Mouse (Mus musculus) forebrain, embryonic 15.5 days (tissue): ENCODE measurements around the gene Tap2. TPM values are rescaled to one million over a fixed set of nuclear protein-coding genes. Genes with fewer than 3 reads are reported as not detected.

Experiments
- ATAC-seq: fragments of 200-750 bp; cut with Nextera tagmentation; replicated peaks from 2 replicates; pipeline ENCODE4 v1.8.0; 2017; ENCODE audit warnings: mild to moderate bottlenecking, moderate TSS enrichment, moderate library complexity
- H3K27ac ChIP-seq: fragments of 300-500 bp; sonication (generic); replicated peaks from 2 replicates; pipeline ENCODE4 v1.5.1; 2015; ENCODE audit warnings: mild to moderate bottlenecking, inconsistent platforms
- H3K27me3 ChIP-seq: fragments of 300-500 bp; sonication (generic); 2 replicates; pipeline ENCODE4 v1.6.1; 2015; ENCODE audit warnings: inconsistent platforms
- H3K36me3 ChIP-seq: fragments of 300-500 bp; sonication (generic); 2 replicates; pipeline ENCODE4 v1.6.1; 2015; ENCODE audit warnings: mild to moderate bottlenecking, inconsistent platforms
- H3K4me1 ChIP-seq: fragments of 300-500 bp; sonication (generic); 2 replicates; pipeline ENCODE4 v1.6.1; 2015; ENCODE audit warnings: inconsistent platforms
- H3K4me2 ChIP-seq: fragments of 300-500 bp; sonication (generic); replicated peaks from 2 replicates; pipeline ENCODE4 v1.6.1; 2015; ENCODE audit warnings: mild to moderate bottlenecking, inconsistent platforms
- H3K4me3 ChIP-seq: fragments of 300-500 bp; sonication (generic); 2 replicates; pipeline ENCODE4 v1.5.1; 2015; ENCODE audit warnings: mild to moderate bottlenecking, inconsistent platforms
- H3K9ac ChIP-seq: fragments of 300-500 bp; sonication (generic); replicated peaks from 2 replicates; pipeline ENCODE4 v1.6.1; 2015; ENCODE audit warnings: mild to moderate bottlenecking, inconsistent platforms
- H3K9me3 ChIP-seq: fragments of 300-500 bp; sonication (generic); 2 replicates; pipeline ENCODE4 v1.6.1; 2016; ENCODE audit warnings: inconsistent platforms
- WGBS: fragments of 180-500 bp; shearing (Covaris S2); methylation state at CpG from one replicate; pipeline ENCODE4 v1.1.7; 2015; ENCODE audit warnings: mixed read lengths; 5-methylcytosine and 5-hydroxymethylcytosine counted together
- polyA plus RNA-seq: library from polyadenylated mRNA; unstranded; fragments of >200 nt; fragmentation: Nextera tagmentation; extraction: Ambion mirVana; gene quantifications from 2 replicates; pipeline ENCODE4 v1.2.1, GENCODE M21; 2015

The Tap2 gene
- polyA plus RNA-seq, 1 experiment from 2014 or later = 1.7 TPM

GRCm38 (mm10) chr17:34205746-34206176 is 2.4 kb downstream of the Tap2 start:
- WGBS = 11% methylated on average over 9 of the region's 9 CpGs
- ATAC-seq = no peak
- no peaks in the 10 kb centered on the region for H3K9me3 ChIP-seq
- H3K4me2 ChIP-seq = no peak overlapping the region
- no peak overlapping the region for H3K4me3 ChIP-seq
- no peak overlapping the region for H3K27ac ChIP-seq
- H3K36me3 ChIP-seq = no peaks in the 10 kb centered on the region
- H3K9ac ChIP-seq = no peak overlapping the region
- peaks cover 11% of the 10 kb centered on the region; the same call in 1 of the 2 replicates for H3K4me1 ChIP-seq
- H3K27me3 ChIP-seq = peaks cover 27% of the 10 kb centered on the region

DNA sequence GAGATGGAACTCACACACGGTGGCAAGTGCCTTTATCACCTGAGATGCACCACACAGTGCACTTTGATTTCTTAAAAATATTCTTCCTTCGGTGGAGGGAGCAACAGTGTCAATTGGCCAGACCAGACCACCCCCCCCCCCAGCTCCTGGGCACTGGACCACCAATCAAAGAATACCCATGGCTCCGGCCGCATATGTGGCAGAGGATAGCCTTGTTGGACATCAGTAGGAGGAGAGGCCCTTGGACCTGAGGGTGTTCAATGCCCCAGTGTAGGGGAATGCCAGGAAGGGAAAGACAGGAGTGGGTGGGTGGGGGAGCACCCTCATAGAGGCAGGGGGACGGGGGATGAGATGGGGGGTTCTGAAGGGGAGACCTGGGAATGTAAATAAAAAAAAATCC is 3.4 kb downstream of the Tap2 start:
- Histone ChIP-seq H3K4me2 (no peak overlapping the region), H3K4me3 (no peak overlapping the region), H3K27me3 (peaks cover 35% of the 10 kb centered on the region), H3K27ac (no peak overlapping the region), H3K9ac (no peak overlapping the region), H3K4me1 (peaks cover 11% of the 10 kb centered on the region; the same call in 1 of the 2 replicates), H3K9me3 (no peaks in the 10 kb centered on the region), H3K36me3 (no peaks in the 10 kb centered on the region)
- 84% methylated on average over 5 of the region's 5 CpGs for WGBS
- ATAC-seq = no peak

GRCm38 (mm10) chr17:34207456-34207855 is 4.1 kb downstream of the Tap2 start:
- H3K4me1 ChIP-seq = peaks cover 11% of the 10 kb centered on the region; the same call in 1 of the 2 replicates
- H3K36me3 ChIP-seq = no peaks in the 10 kb centered on the region
- H3K9me3 ChIP-seq = no peaks in the 10 kb centered on the region
- 71% methylated on average over 3 of the region's 3 CpGs for WGBS
- H3K4me3 ChIP-seq = no peak overlapping the region
- peaks cover 41% of the 10 kb centered on the region for H3K27me3 ChIP-seq
- H3K4me2 ChIP-seq = no peak overlapping the region
- no peak overlapping the region for H3K9ac ChIP-seq
- no peak for ATAC-seq
- no peak overlapping the region for H3K27ac ChIP-seq

DNA sequence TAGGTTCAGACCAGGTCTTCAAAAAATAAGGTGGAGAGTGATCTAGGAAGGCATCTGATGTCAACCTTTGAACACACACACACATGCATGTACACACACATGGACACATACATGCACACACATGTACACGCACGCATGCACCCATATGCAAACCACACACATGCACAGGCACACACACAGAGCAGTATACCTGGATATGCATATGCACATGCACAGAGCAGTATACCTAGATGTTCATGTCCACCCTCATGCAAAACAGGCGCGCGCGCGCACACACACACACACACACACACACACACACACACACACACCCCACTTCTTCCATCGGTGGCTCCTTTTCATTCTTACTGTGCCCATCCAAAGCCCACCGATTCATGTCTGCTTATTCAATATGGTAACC is 4.5 kb downstream of the Tap2 start:
- Histone ChIP-seq H3K9me3 (no peaks in the 10 kb centered on the region), H3K4me2 (no peak overlapping the region), H3K36me3 (no peaks in the 10 kb centered on the region), H3K27ac (no peak overlapping the region), H3K4me3 (no peak overlapping the region), H3K27me3 (peaks cover 45% of the 10 kb centered on the region), H3K4me1 (peaks cover 11% of the 10 kb centered on the region; the same call in 1 of the 2 replicates), H3K9ac (no peak overlapping the region)
- 95% methylated on average over 9 of the region's 9 CpGs for WGBS
- ATAC-seq = no peak

GRCm38 (mm10) chr17:34208421-34208820 is 5.1 kb downstream of the Tap2 start:
- peaks cover 11% of the 10 kb centered on the region; the same call in 1 of the 2 replicates for H3K4me1 ChIP-seq
- WGBS = 23% methylated on average over 10 of the region's 10 CpGs
- no peaks in the 10 kb centered on the region for H3K9me3 ChIP-seq
- H3K27me3 ChIP-seq = peaks cover 48% of the 10 kb centered on the region
- ATAC-seq = no peak
- H3K4me2 ChIP-seq = no peak overlapping the region
- H3K4me3 ChIP-seq = no peak overlapping the region
- no peaks in the 10 kb centered on the region for H3K36me3 ChIP-seq
- no peak overlapping the region for H3K9ac ChIP-seq
- no peak overlapping the region for H3K27ac ChIP-seq

GRCm38 (mm10) chr17:34209680-34210079 is 6.4 kb downstream of the Tap2 start:
- Histone ChIP-seq H3K27ac (no peak overlapping the region), H3K36me3 (no peaks in the 10 kb centered on the region), H3K4me3 (no peak overlapping the region), H3K9me3 (no peaks in the 10 kb centered on the region), H3K4me1 (peaks cover 9% of the 10 kb centered on the region; the same call in 1 of the 2 replicates), H3K9ac (no peak overlapping the region), H3K27me3 (peaks cover 46% of the 10 kb centered on the region), H3K4me2 (no peak overlapping the region)
- no peak for ATAC-seq
- 52% methylated on average over 3 of the region's 3 CpGs for WGBS

GRCm38 (mm10) chr17:34210599-34210998 is 7.3 kb downstream of the Tap2 start:
- WGBS = 70% methylated on average over 3 of the region's 3 CpGs
- Histone ChIP-seq H3K9ac (no peak overlapping the region), H3K4me3 (no peak overlapping the region), H3K4me2 (no peak overlapping the region), H3K4me1 (0 out of 2 replicates have a peak, but pooled peaks cover under 1% of the 10 kb centered on the region), H3K27me3 (peaks cover 43% of the 10 kb centered on the region), H3K36me3 (no peaks in the 10 kb centered on the region), H3K9me3 (no peaks in the 10 kb centered on the region), H3K27ac (no peak overlapping the region)
- no peak for ATAC-seq

DNA sequence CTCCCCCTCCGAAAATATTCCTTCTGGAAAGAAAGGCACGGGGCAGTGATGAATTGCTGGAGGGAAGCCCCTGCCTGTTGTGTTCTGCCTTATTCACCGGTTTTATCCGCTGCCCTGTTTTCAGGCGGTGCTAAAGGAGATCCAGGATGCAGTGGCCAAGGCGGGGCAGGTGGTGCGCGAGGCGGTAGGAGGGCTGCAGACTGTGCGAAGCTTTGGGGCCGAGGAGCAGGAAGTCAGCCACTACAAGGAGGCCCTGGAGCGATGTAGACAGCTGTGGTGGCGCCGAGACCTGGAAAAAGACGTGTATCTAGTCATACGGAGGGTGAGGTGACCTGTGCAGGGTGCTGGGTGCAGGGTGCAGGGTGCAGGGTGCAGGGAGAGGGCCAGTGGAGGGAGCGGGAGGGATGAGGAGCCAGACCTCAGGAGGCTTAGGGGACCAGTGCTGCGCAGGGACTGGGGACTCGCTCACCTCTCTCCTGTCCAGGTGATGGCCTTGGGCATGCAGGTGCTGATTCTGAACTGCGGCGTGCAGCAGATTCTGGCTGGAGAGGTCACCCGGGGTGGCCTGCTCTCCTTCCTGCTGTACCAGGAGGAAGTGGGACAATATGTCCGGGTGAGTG is 8.5 kb downstream of the Tap2 start:
- Histone ChIP-seq H3K27ac (no peak overlapping the region), H3K36me3 (no peaks in the 10 kb centered on the region), H3K4me3 (no peak overlapping the region), H3K4me1 (no peaks in the 10 kb centered on the region), H3K9me3 (no peaks in the 10 kb centered on the region), H3K9ac (no peak overlapping the region), H3K27me3 (peaks cover 36% of the 10 kb centered on the region), H3K4me2 (no peak overlapping the region)
- WGBS = 21% methylated on average over 23 of the region's 23 CpGs
- ATAC-seq = no peak

GRCm38 (mm10) chr17:34213936-34214335 is 10.6 kb downstream of the Tap2 start:
- Histone ChIP-seq H3K27me3 (peaks cover 34% of the 10 kb centered on the region), H3K9ac (no peak overlapping the region), H3K4me2 (no peak overlapping the region), H3K4me1 (no peaks in the 10 kb centered on the region), H3K36me3 (no peaks in the 10 kb centered on the region), H3K4me3 (no peak overlapping the region), H3K27ac (no peak overlapping the region), H3K9me3 (no peaks in the 10 kb centered on the region)
- 46% methylated on average over 21 of the region's 21 CpGs for WGBS
- no peak for ATAC-seq

DNA sequence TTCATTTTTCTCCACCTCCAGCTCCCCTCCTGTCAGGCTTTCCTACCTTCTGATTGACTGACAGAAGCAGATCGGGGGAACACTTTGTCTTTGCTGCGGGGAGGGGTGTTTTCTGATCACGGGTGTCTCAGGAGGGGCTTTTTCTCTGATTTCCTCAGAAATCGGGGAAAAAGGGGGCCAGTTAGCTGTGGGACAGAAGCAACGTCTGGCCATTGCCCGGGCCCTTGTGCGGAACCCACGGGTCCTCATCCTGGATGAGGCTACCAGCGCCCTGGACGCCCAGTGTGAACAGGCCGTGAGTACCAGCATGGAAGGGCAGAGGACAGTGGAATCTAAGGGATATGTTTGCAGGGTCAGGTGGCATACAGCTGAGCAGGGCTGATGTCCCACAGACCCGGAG is 11.8 kb downstream of the Tap2 start:
- WGBS = 85% methylated on average over 12 of the region's 12 CpGs
- H3K4me2 ChIP-seq = no peak overlapping the region
- no peaks in the 10 kb centered on the region for H3K36me3 ChIP-seq
- H3K27me3 ChIP-seq = peaks cover 34% of the 10 kb centered on the region
- H3K9ac ChIP-seq = no peak overlapping the region
- no peak overlapping the region for H3K4me3 ChIP-seq
- ATAC-seq = no peak
- no peaks in the 10 kb centered on the region for H3K9me3 ChIP-seq
- H3K4me1 ChIP-seq = no peaks in the 10 kb centered on the region
- no peak overlapping the region for H3K27ac ChIP-seq

- Histone ChIP-seq H3K4me2 (no peak overlapping the region), H3K9ac (no peak overlapping the region), H3K4me3 (no peak overlapping the region), H3K36me3 (no peaks in the 10 kb centered on the region), H3K4me1 (no peaks in the 10 kb centered on the region), H3K9me3 (no peaks in the 10 kb centered on the region), H3K27ac (no peak overlapping the region), H3K27me3 (peaks cover 20% of the 10 kb centered on the region)
- WGBS = 89% methylated on average over 8 of the region's 8 CpGs
- no peak for ATAC-seq
These were observed 14.0 kb downstream of the Tap2 start for GRCm38 (mm10) chr17:34217216-34217928.

GRCm38 (mm10) chr17:34217986-34218385 is 14.7 kb downstream of the Tap2 start:
- 89% methylated on average over 5 of the region's 5 CpGs for WGBS

More at GRCm38 (mm10) chr17:34217986-34218385, 14.7 kb downstream of the Tap2 start:
- Histone ChIP-seq H3K27ac (no peak overlapping the region), H3K4me3 (no peak overlapping the region), H3K36me3 (no peaks in the 10 kb centered on the region), H3K9me3 (no peaks in the 10 kb centered on the region), H3K27me3 (peaks cover 14% of the 10 kb centered on the region), H3K9ac (no peak overlapping the region), H3K4me2 (no peak overlapping the region), H3K4me1 (no peaks in the 10 kb centered on the region)
- ATAC-seq = no peak
